Mouse (Mus musculus): ENCODE results near the gene Fah. TPM values are rescaled to one million over a fixed set of nuclear protein-coding genes. Genes with fewer than 3 reads are reported as not detected.

Fah gene
- polyA plus RNA-seq, 1 experiment from 2014 or later: 12.5 TPM

- no peak for DNase-seq (ENCODE audit: low spot score)
- Histone ChIP-seq H3K4me2 (replicated peaks; ENCODE audit: low read depth) (no peak overlapping the region), H3K36me3 (ENCODE audit: control insufficient read depth, insufficient read depth, low read length) (no peaks in the 10 kb centered on the region), H3K9ac (ENCODE audit: low read length) (no peak overlapping the region), H3K4me1 (replicated peaks; ENCODE audit: control insufficient read depth, insufficient read depth) (no peaks in the 10 kb centered on the region), H3K9me3 (ENCODE audit: control insufficient read depth, low read length) (no peaks in the 10 kb centered on the region), H3K4me3 (ENCODE audit: low read depth, low read length) (no peak overlapping the region), H3K27ac (replicated peaks) (no peak overlapping the region), H3K27me3 (ENCODE audit: control insufficient read depth, insufficient read depth, low read length) (no peaks in the 10 kb centered on the region)
- no peak for ATAC-seq (ENCODE audit: low FRiP score, low TSS enrichment)
- 75% methylated on average over 6 of the region's 6 CpGs for WGBS
- TF ChIP-seq CTCF (IDR thresholded peaks at IDR 0.05; ENCODE audit: low read depth) (no peak), EP300 (optimal IDR thresholded peaks at IDR 0.05) (no peak)
These were observed 36.9 kb upstream of the Fah start for GRCm38 (mm10) chr7:84643270-84643998.

- no peak for ATAC-seq (ENCODE audit: low FRiP score, low TSS enrichment)
These were observed 35.8 kb upstream of the Fah start for GRCm38 (mm10) chr7:84642159-84642928.

DNA sequence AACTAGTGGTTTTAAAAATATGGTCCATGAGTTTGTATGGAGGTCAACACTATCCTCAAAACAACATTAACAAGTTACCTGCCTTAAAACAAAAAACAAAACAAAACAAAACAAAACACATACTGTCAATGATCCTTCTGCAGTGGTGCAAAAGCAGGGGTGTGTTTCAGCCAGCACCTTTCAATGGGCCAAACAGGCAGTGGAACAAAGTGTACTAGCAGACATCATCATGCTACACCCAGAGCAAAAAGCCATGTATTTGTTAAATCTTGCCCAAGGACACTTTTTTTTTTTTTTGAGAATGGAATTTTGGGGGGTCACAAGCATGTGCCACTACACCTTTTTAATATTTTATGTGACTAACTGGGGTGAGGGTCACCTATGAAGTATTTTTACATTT is 30.4 kb upstream of the Fah start:
- TF ChIP-seq EP300 (optimal IDR thresholded peaks at IDR 0.05) (no peak), CTCF (IDR thresholded peaks at IDR 0.05; ENCODE audit: low read depth) (no peak)
- Histone ChIP-seq H3K27ac (replicated peaks) (no peak overlapping the region), H3K4me2 (replicated peaks; ENCODE audit: low read depth) (no peak overlapping the region), H3K9me3 (ENCODE audit: control insufficient read depth, low read length) (no peaks in the 10 kb centered on the region), H3K36me3 (ENCODE audit: control insufficient read depth, insufficient read depth, low read length) (no peaks in the 10 kb centered on the region; the same call in 1 of the 2 replicates), H3K4me3 (ENCODE audit: low read depth, low read length) (no peak overlapping the region), H3K27me3 (ENCODE audit: control insufficient read depth, insufficient read depth, low read length) (no peaks in the 10 kb centered on the region), H3K9ac (ENCODE audit: low read length) (no peak overlapping the region), H3K4me1 (replicated peaks; ENCODE audit: control insufficient read depth, insufficient read depth) (no peaks in the 10 kb centered on the region)
- ATAC-seq (ENCODE audit: low FRiP score, low TSS enrichment): no peak
- no peak for DNase-seq (ENCODE audit: low spot score)

More at GRCm38 (mm10) chr7:84642159-84642928, 35.8 kb upstream of the Fah start:
- no peak overlapping the region for H3K4me3 ChIP-seq (ENCODE audit: low read depth, low read length)
- H3K4me1 ChIP-seq (replicated peaks; ENCODE audit: control insufficient read depth, insufficient read depth): no peaks in the 10 kb centered on the region
- no peak overlapping the region for H3K27ac ChIP-seq (replicated peaks)
- no peak overlapping the region for H3K4me2 ChIP-seq (replicated peaks; ENCODE audit: low read depth)
- DNase-seq (ENCODE audit: low spot score): no peak
- no peaks in the 10 kb centered on the region for H3K27me3 ChIP-seq (ENCODE audit: control insufficient read depth, insufficient read depth, low read length)
- H3K9me3 ChIP-seq (ENCODE audit: control insufficient read depth, low read length): no peaks in the 10 kb centered on the region
- WGBS: 75% methylated on average over 6 of the region's 6 CpGs
- H3K9ac ChIP-seq (ENCODE audit: low read length): no peak overlapping the region
- TF ChIP-seq EP300 (optimal IDR thresholded peaks at IDR 0.05) (no peak), CTCF (IDR thresholded peaks at IDR 0.05; ENCODE audit: low read depth) (no peak)
- H3K36me3 ChIP-seq (ENCODE audit: control insufficient read depth, insufficient read depth, low read length): no peaks in the 10 kb centered on the region

- no peaks in the 10 kb centered on the region for H3K27me3 ChIP-seq (ENCODE audit: control insufficient read depth, insufficient read depth, low read length)
- ATAC-seq (ENCODE audit: low FRiP score, low TSS enrichment): no peak
- no peaks in the 10 kb centered on the region for H3K9me3 ChIP-seq (ENCODE audit: control insufficient read depth, low read length)
- TF ChIP-seq EP300 (optimal IDR thresholded peaks at IDR 0.05) (no peak), CTCF (IDR thresholded peaks at IDR 0.05; ENCODE audit: low read depth) (no peak)
- peaks cover 4% of the 10 kb centered on the region; the same call in 1 of the 2 replicates for H3K36me3 ChIP-seq (ENCODE audit: control insufficient read depth, insufficient read depth, low read length)
- no peak overlapping the region for H3K27ac ChIP-seq (replicated peaks)
- H3K4me3 ChIP-seq (ENCODE audit: low read depth, low read length): no peak overlapping the region
- no peak for DNase-seq (ENCODE audit: low spot score)
- no peak overlapping the region for H3K4me2 ChIP-seq (replicated peaks; ENCODE audit: low read depth)
- H3K4me1 ChIP-seq (replicated peaks; ENCODE audit: control insufficient read depth, insufficient read depth): no peaks in the 10 kb centered on the region
- H3K9ac ChIP-seq (ENCODE audit: low read length): no peak overlapping the region
- WGBS: 88% methylated on average over 3 of the region's 3 CpGs
These were observed 25.4 kb upstream of the Fah start for GRCm38 (mm10) chr7:84631878-84632277.

DNA sequence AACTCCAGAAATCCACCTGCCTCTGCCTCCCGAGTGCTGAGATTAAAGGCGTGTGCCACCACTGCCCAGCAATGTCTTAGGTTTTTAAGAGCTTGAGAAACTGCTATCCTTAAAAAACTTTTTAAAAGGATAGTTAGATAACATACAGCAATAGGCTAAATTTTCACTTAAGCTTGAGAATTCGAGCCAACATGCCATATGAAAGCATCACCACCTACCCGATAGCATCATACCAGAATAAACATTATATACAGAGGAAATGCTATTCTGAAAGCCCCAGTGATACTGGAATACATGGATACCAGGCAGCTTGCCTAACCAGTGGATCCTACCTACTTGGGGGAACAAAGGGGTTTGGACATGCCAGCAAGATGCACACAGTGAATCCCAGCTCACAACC is 17.2 kb upstream of the Fah start:
- no peak overlapping the region for H3K4me3 ChIP-seq (ENCODE audit: low read depth, low read length)
- H3K36me3 ChIP-seq (ENCODE audit: control insufficient read depth, insufficient read depth, low read length): peaks cover 6% of the 10 kb centered on the region
- H3K27me3 ChIP-seq (ENCODE audit: control insufficient read depth, insufficient read depth, low read length): no peaks in the 10 kb centered on the region
- DNase-seq (ENCODE audit: low spot score): no peak
- no peak for ATAC-seq (ENCODE audit: low FRiP score, low TSS enrichment)
- H3K27ac ChIP-seq (replicated peaks): no peak overlapping the region
- no peaks in the 10 kb centered on the region for H3K4me1 ChIP-seq (replicated peaks; ENCODE audit: control insufficient read depth, insufficient read depth)
- 95% methylated on average over 4 of the region's 4 CpGs for WGBS
- H3K9me3 ChIP-seq (ENCODE audit: control insufficient read depth, low read length): no peaks in the 10 kb centered on the region
- TF ChIP-seq CTCF (IDR thresholded peaks at IDR 0.05; ENCODE audit: low read depth) (no peak), EP300 (optimal IDR thresholded peaks at IDR 0.05) (no peak)
- no peak overlapping the region for H3K4me2 ChIP-seq (replicated peaks; ENCODE audit: low read depth)
- H3K9ac ChIP-seq (ENCODE audit: low read length): no peak overlapping the region

GRCm38 (mm10) chr7:84620956-84621355 is 14.4 kb upstream of the Fah start:
- peaks cover 6% of the 10 kb centered on the region for H3K36me3 ChIP-seq (ENCODE audit: control insufficient read depth, insufficient read depth, low read length)
- ATAC-seq (ENCODE audit: low FRiP score, low TSS enrichment) (no peak), DNase-seq (ENCODE audit: low spot score) (no peak)
- H3K27me3 ChIP-seq (ENCODE audit: control insufficient read depth, insufficient read depth, low read length): no peaks in the 10 kb centered on the region
- no peaks in the 10 kb centered on the region for H3K9me3 ChIP-seq (ENCODE audit: control insufficient read depth, low read length)
- H3K4me3 ChIP-seq (ENCODE audit: low read depth, low read length): no peak overlapping the region
- no peak overlapping the region for H3K4me2 ChIP-seq (replicated peaks; ENCODE audit: low read depth)
- H3K27ac ChIP-seq (replicated peaks): no peak overlapping the region
- H3K4me1 ChIP-seq (replicated peaks; ENCODE audit: control insufficient read depth, insufficient read depth): no peaks in the 10 kb centered on the region
- no peak overlapping the region for H3K9ac ChIP-seq (ENCODE audit: low read length)
- TF ChIP-seq CTCF (IDR thresholded peaks at IDR 0.05; ENCODE audit: low read depth) (no peak), EP300 (optimal IDR thresholded peaks at IDR 0.05) (no peak)
- WGBS: 86% methylated on average over 3 of the region's 3 CpGs
